Mouse (Mus musculus) neutrophil, adult 83 days (primary cell): Measurements from ENCODE around the gene Maf. TPM values are rescaled to one million over a fixed set of nuclear protein-coding genes. Genes with fewer than 3 reads are reported as not detected.

Experiments used
- total RNA-seq, 2 experiments: library from RNA; stranded (reverse); gene quantifications; one replicate each; pipeline ENCODE4 v1.2.4; 2023

Maf gene
- 1 to 10 TPM; 2.5 to 3.1 TPM for total RNA-seq

GRCm38 (mm10) chr8:115707731-115708590 lies at the start of gene Maf:
Gene Maf, minus strand, starts transcription at chr8:115707794.

